Mouse (Mus musculus) liver, embryonic 11.5 days (tissue): ENCODE measurements at regions not wholly inside any gene's neighbourhood (a gene's known extent, or its start where the extent isn't known, plus 50 kb on each side); places are given as distances from the start of the nearest gene placed in this dataset.

ENCODE experiments used
- ATAC-seq: fragments of 200-750 bp; cut with Nextera tagmentation; replicated peaks from 2 replicates; pipeline ENCODE4 v1.8.0; 2017; ENCODE audit warnings: moderate number of reproducible peaks, mild to moderate bottlenecking, moderate TSS enrichment, moderate library complexity; ENCODE audit not compliant: low FRiP score
- DNase-seq: peaks from one replicate; pipeline ENCODE4 v3.0.0-alpha.2; 2017; ENCODE audit warnings: low spot score
- H3K27ac ChIP-seq: fragments of 300-500 bp; sonication (generic); 2 replicates; pipeline ENCODE4 v1.5.1; 2014; ENCODE audit warnings: mild to moderate bottlenecking, low read depth, low read length, control low read depth
- H3K27me3 ChIP-seq: fragments of 300-500 bp; sonication (generic); replicated peaks from 2 replicates; pipeline ENCODE4 v1.6.1; 2014; ENCODE audit warnings: low read length, mixed read lengths; ENCODE audit not compliant: control insufficient read depth, insufficient read depth
- H3K36me3 ChIP-seq: fragments of 300-500 bp; sonication (generic); 2 replicates; pipeline ENCODE4 v1.6.1; 2014; ENCODE audit warnings: mild to moderate bottlenecking, low read length, moderate library complexity, mixed read lengths; ENCODE audit not compliant: control insufficient read depth, insufficient read depth
- H3K4me1 ChIP-seq: fragments of 300-500 bp; sonication (generic); replicated peaks from 2 replicates; pipeline ENCODE4 v1.6.1; 2014; ENCODE audit warnings: low read length, mixed read lengths; ENCODE audit not compliant: control insufficient read depth, insufficient read depth
- H3K4me2 ChIP-seq: fragments of 300-500 bp; sonication (generic); 2 replicates; pipeline ENCODE4 v1.6.1; 2014; ENCODE audit warnings: mild to moderate bottlenecking, control low read depth, moderate library complexity
- H3K4me3 ChIP-seq: fragments of 300-500 bp; sonication (generic); 2 replicates; pipeline ENCODE4 v1.5.1; 2014; ENCODE audit warnings: low read depth, low read length, control low read depth
- H3K9ac ChIP-seq: fragments of 300-500 bp; sonication (generic); 2 replicates; pipeline ENCODE4 v1.6.1; 2014; ENCODE audit warnings: low read depth, low read length, control low read depth
- H3K9me3 ChIP-seq: fragments of 300-500 bp; sonication (generic); 2 replicates; pipeline ENCODE4 v1.6.1; 2016; ENCODE audit warnings: low read length, inconsistent platforms, mixed read lengths; ENCODE audit not compliant: control insufficient read depth
- WGBS: fragments of 180-500 bp; shearing (Covaris S2); extraction: QIAGEN DNeasy Blood & Tissue Kit; methylation state at CpG from one replicate; pipeline ENCODE4 v1.1.7; 2014; 5-methylcytosine and 5-hydroxymethylcytosine counted together

- no peak for DNase-seq
- WGBS: 88% methylated on average over 6 of the region's 6 CpGs
- Histone ChIP-seq H3K4me2 (no peak overlapping the region), H3K9me3 (no peaks in the 10 kb centered on the region), H3K27ac (no peak overlapping the region), H3K9ac (no peak overlapping the region), H3K4me1 (no peaks in the 10 kb centered on the region), H3K4me3 (no peak overlapping the region), H3K27me3 (no peaks in the 10 kb centered on the region), H3K36me3 (no peaks in the 10 kb centered on the region)
- no peak for ATAC-seq
Observed at GRCm38 (mm10) chr5:75248279-75248678, 96.2 kb downstream of the Pdgfra start.

- Histone ChIP-seq H3K9ac (no peak overlapping the region), H3K27me3 (no peaks in the 10 kb centered on the region), H3K36me3 (no peaks in the 10 kb centered on the region), H3K4me1 (no peaks in the 10 kb centered on the region), H3K4me2 (no peak overlapping the region), H3K27ac (no peak overlapping the region), H3K4me3 (no peak overlapping the region), H3K9me3 (no peaks in the 10 kb centered on the region)
- DNase-seq: no peak
- 68% methylated on average over 3 of the region's 3 CpGs for WGBS
- ATAC-seq: no peak
Observed at GRCm38 (mm10) chr5:75249671-75250070, 97.6 kb downstream of the Pdgfra start.

GRCm38 (mm10) chr5:75253349-75253748 lies 101.3 kb downstream of the Pdgfra start:
- Histone ChIP-seq H3K4me1 (no peaks in the 10 kb centered on the region), H3K9me3 (no peaks in the 10 kb centered on the region), H3K27ac (no peak overlapping the region), H3K4me3 (no peak overlapping the region), H3K9ac (no peak overlapping the region), H3K27me3 (no peaks in the 10 kb centered on the region), H3K36me3 (no peaks in the 10 kb centered on the region), H3K4me2 (no peak overlapping the region)
- DNase-seq (no peak), ATAC-seq (no peak)
- WGBS: 72% methylated on average over 7 of the region's 7 CpGs

GRCm38 (mm10) chr5:75253830-75254229 lies 101.7 kb downstream of the Pdgfra start:
- no peak for ATAC-seq
- no peak for DNase-seq
- no peak overlapping the region for H3K4me3 ChIP-seq
- H3K27ac ChIP-seq: no peak overlapping the region
- H3K27me3 ChIP-seq: no peaks in the 10 kb centered on the region
- no peaks in the 10 kb centered on the region for H3K9me3 ChIP-seq
- 71% methylated on average over 5 of the region's 5 CpGs for WGBS
- no peaks in the 10 kb centered on the region for H3K4me1 ChIP-seq
- H3K9ac ChIP-seq: no peak overlapping the region
- no peak overlapping the region for H3K4me2 ChIP-seq
- no peaks in the 10 kb centered on the region for H3K36me3 ChIP-seq

GRCm38 (mm10) chr5:75256186-75256585 lies 104.1 kb downstream of the Pdgfra start:
- no peak overlapping the region for H3K4me2 ChIP-seq
- 69% methylated on average over 4 of the region's 4 CpGs for WGBS
- no peaks in the 10 kb centered on the region for H3K9me3 ChIP-seq
- DNase-seq: no peak
- H3K9ac ChIP-seq: no peak overlapping the region
- H3K27me3 ChIP-seq: no peaks in the 10 kb centered on the region
- no peak for ATAC-seq
- H3K36me3 ChIP-seq: no peaks in the 10 kb centered on the region
- H3K4me3 ChIP-seq: no peak overlapping the region
- H3K27ac ChIP-seq: no peak overlapping the region
- no peaks in the 10 kb centered on the region for H3K4me1 ChIP-seq

- Histone ChIP-seq H3K27me3 (no peaks in the 10 kb centered on the region), H3K27ac (no peak overlapping the region)
- 72% methylated on average over 2 of the region's 2 CpGs for WGBS
Observed at GRCm38 (mm10) chr5:75257067-75257466, 105.0 kb downstream of the Pdgfra start.

GRCm38 (mm10) chr5:75260247-75260646 lies 108.2 kb downstream of the Pdgfra start:
- Histone ChIP-seq H3K9ac (no peak overlapping the region), H3K4me2 (no peak overlapping the region), H3K27ac (no peak overlapping the region), H3K4me3 (no peak overlapping the region), H3K27me3 (no peaks in the 10 kb centered on the region), H3K36me3 (no peaks in the 10 kb centered on the region), H3K4me1 (no peaks in the 10 kb centered on the region), H3K9me3 (no peaks in the 10 kb centered on the region)
- no peak for ATAC-seq
- DNase-seq: no peak
- 70% methylated on average over 10 of the region's 10 CpGs for WGBS

More at GRCm38 (mm10) chr5:75257067-75257466, 105.0 kb downstream of the Pdgfra start:
- DNase-seq (no peak), ATAC-seq (no peak)
- no peaks in the 10 kb centered on the region for H3K9me3 ChIP-seq
- no peaks in the 10 kb centered on the region for H3K4me1 ChIP-seq
- H3K9ac ChIP-seq: no peak overlapping the region
- H3K4me3 ChIP-seq: no peak overlapping the region
- no peaks in the 10 kb centered on the region for H3K36me3 ChIP-seq
- H3K4me2 ChIP-seq: no peak overlapping the region

GRCm38 (mm10) chr5:75266111-75266676 lies 114.1 kb downstream of the Pdgfra start:
- Histone ChIP-seq H3K4me1 (peaks cover 4% of the 10 kb centered on the region), H3K27me3 (no peaks in the 10 kb centered on the region), H3K27ac (no peak overlapping the region), H3K9me3 (no peaks in the 10 kb centered on the region), H3K36me3 (no peaks in the 10 kb centered on the region), H3K4me2 (no peak overlapping the region), H3K9ac (no peak overlapping the region), H3K4me3 (no peak overlapping the region)
- ATAC-seq: no peak
- 84% methylated on average over 7 of the region's 7 CpGs for WGBS
- no peak for DNase-seq

- Histone ChIP-seq H3K36me3 (no peaks in the 10 kb centered on the region), H3K9ac (no peak overlapping the region), H3K4me2 (no peak overlapping the region), H3K9me3 (no peaks in the 10 kb centered on the region), H3K27me3 (no peaks in the 10 kb centered on the region), H3K27ac (no peak overlapping the region), H3K4me3 (no peak overlapping the region), H3K4me1 (peaks cover 4% of the 10 kb centered on the region)
- ATAC-seq (no peak), DNase-seq (no peak)
- WGBS: 60% methylated on average over 4 of the region's 4 CpGs
Observed at GRCm38 (mm10) chr5:75266871-75267270, 114.8 kb downstream of the Pdgfra start.
